Mouse (Mus musculus): ENCODE results near the gene Psmb7. TPM values are rescaled to one million over a fixed set of nuclear protein-coding genes. Genes with fewer than 3 reads are reported as not detected.

Gene Psmb7
- total RNA-seq (2021) = 100 to 1,000 TPM; 256 TPM

- intact Hi-C loops (cut with DNase I) = loop anchor here (5.0 to 10.0 kb wide), 2 partner anchors 98 to 221 kb away; no protein-coding TSS in a partner anchor
- peak; percentile 90 to 95 for DNase-seq (ENCODE audit: extremely low spot score in 1 of 2, low spot score in 2 of 2)
Measured at GRCm38 (mm10) chr2:38643625-38644427, at the start of gene Psmb7. Psmb7 (minus strand) TSS chr2:38644087.

DNA sequence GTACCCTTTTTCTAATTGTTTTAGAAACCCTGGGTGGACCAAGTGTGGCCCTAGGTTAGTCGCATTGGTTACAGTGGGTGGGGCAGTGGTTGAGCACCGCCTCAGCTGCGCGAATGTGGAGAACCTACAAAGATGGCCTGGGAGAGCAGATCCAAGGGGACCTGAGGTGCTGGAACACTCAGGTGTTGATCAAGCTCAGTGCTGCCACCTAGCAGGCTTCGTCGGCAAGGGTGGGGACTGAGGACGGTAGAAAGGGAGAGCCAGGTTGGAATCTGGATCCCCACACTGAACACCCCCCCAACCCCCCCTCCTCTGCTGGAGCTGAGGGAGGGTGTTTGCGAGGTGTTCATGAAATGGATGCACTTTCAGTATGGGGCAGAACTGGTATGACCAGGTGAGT is 47.7 kb upstream of the Psmb7 start:
- DNase-seq (ENCODE audit: extremely low spot score in 1 of 2, low spot score in 2 of 2) = peak in 1 of 2 experiments; percentile 57

DNA sequence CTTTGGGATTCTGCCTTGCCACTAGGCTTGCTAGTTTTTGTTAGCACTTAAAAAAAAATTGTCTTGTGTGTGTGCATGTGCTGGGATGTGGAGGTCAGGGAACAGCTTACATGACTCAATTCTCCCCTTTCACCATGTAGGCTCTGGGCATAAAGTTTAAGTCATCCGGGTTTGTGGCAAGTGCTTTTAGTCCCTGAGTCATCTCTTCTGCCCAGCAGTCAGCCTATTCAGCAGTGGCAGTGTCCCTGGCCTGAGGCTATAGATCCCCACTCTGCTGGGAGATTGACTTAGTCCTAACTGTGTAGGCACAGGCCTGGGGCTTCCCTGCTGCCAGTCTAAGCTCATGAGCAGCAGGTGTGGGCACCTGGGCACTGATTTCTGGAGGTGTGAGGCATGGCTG is 46.0 kb upstream of the Psmb7 start:
- no peak for DNase-seq (ENCODE audit: extremely low spot score in 1 of 2, low spot score in 2 of 2)
- intact Hi-C loops (cut with DNase I) = no loop called here

More for the DNA sequence above, 47.7 kb upstream of the Psmb7 start:
- intact Hi-C loops (cut with DNase I) = no loop called here

- peak in 1 of 2 experiments; percentile 68 for DNase-seq (ENCODE audit: extremely low spot score in 1 of 2, low spot score in 2 of 2)
- intact Hi-C loops (cut with DNase I) = no loop called here
Measured at GRCm38 (mm10) chr2:38688791-38689520, 45.1 kb upstream of the Psmb7 start.

DNA sequence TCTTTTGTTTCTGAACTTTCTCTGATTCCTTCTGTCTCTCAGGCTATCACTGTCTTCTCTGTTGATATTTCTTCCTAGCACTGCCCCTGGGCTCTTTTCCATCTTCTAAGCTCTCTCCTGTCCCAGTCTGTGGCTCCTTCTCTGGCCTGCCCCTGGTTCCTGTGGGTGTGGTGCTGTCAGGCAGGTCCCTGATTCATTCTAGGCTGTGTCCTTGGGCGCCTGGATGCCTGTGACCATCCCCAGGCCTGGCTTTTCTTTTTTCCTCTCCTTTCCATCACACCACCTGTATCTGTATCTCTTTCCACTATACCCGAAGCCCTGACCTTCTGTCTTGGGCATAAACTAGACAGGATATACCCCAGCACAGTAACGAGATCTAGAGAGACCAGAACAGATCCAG is 41.9 kb upstream of the Psmb7 start:
- intact Hi-C loops (cut with DNase I) = no loop called here
- DNase-seq (ENCODE audit: extremely low spot score in 1 of 2, low spot score in 2 of 2) = no peak

- DNase-seq (ENCODE audit: extremely low spot score in 1 of 2, low spot score in 2 of 2) = no peak
- intact Hi-C loops (cut with DNase I) = no loop called here
Measured at GRCm38 (mm10) chr2:38683083-38683482, 39.2 kb upstream of the Psmb7 start.

DNA sequence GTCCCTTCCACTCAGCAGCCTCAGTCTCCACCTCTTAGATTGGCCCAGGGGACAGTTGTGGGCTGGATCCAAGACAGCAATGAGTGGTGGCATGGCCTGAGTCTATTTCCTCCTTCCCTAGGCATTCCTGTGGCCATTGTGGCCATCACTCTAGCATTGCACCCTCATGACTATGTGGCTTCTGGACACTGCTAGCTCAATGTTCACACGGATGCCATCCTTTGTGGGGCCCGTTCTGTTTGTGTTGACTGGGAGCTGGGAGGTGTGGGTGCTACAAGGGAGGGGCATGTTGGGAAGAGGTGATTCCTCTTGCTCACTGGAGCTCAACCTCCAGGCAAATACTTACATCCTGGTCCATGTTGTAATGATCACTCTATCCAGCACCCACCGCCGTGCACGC is 38.3 kb upstream of the Psmb7 start:
- intact Hi-C loops (cut with DNase I) = no loop called here
- no peak for DNase-seq (ENCODE audit: extremely low spot score in 1 of 2, low spot score in 2 of 2)

- intact Hi-C loops (cut with DNase I) = no loop called here
- DNase-seq (ENCODE audit: extremely low spot score in 1 of 2, low spot score in 2 of 2) = no peak
Measured at GRCm38 (mm10) chr2:38678947-38679346, 35.1 kb upstream of the Psmb7 start.

DNA sequence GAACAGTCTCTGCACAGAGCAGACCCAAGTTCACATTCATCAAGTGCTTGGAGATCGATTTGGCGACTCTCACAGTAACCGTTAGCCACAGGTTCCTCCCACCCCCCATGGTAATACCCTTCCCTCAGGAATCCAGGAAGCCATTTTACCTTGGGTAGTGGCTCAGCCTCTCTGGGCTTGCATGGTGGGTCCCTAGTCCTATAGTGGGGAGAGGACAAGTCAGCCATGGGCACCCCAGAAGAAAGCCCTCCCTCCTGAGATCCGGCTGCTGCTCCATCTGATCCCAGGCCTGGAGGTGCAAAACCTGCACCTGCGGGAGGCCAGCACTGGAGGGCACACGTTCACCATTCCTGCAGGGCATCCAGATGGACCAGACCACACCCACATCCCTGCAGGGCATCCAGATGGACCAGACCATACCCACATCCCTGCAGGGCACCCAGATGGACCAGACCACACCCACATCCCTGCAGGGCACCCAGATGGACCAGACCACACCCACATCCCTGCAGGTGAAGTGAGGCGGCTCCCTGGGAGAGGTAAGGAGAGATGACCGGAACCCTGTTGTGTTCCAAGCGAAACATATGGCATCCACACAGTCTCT is 31.6 kb upstream of the Psmb7 start:
- intact Hi-C loops (cut with DNase I) = no loop called here

DNA sequence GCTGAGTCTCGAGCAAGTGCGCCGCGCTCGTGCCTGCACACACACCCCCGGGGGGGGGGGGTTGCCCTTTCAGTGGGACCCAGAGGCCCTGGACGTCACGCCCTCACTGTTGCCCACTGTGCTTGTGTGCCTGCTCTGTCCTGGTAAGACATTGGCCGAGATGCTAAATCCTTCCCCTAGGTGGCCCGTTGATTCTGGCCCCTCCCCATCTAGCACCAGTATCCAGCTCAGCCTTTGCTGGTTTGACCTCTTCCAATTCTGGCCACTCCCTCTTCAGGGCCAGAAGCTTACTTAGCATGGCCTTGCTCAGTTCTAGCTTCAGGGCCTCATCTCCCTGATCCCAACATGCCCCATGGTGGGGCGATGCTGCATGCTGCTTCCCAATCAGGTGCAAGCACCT is 28.6 kb upstream of the Psmb7 start:
- DNase-seq (ENCODE audit: extremely low spot score in 1 of 2, low spot score in 2 of 2) = no peak
- intact Hi-C loops (cut with DNase I) = no loop called here

More for the DNA sequence above, 31.6 kb upstream of the Psmb7 start:
- no peak for DNase-seq (ENCODE audit: extremely low spot score in 1 of 2, low spot score in 2 of 2)

GRCm38 (mm10) chr2:38668802-38669580 is 25.1 kb upstream of the Psmb7 start:
- DNase-seq (ENCODE audit: extremely low spot score in 1 of 2, low spot score in 2 of 2) = no peak

GRCm38 (mm10) chr2:38661398-38661797 is 17.5 kb upstream of the Psmb7 start:
- DNase-seq (ENCODE audit: extremely low spot score in 1 of 2, low spot score in 2 of 2) = no peak
- intact Hi-C loops (cut with DNase I) = no loop called here

More at GRCm38 (mm10) chr2:38668802-38669580, 25.1 kb upstream of the Psmb7 start:
- intact Hi-C loops (cut with DNase I) = no loop called here

DNA sequence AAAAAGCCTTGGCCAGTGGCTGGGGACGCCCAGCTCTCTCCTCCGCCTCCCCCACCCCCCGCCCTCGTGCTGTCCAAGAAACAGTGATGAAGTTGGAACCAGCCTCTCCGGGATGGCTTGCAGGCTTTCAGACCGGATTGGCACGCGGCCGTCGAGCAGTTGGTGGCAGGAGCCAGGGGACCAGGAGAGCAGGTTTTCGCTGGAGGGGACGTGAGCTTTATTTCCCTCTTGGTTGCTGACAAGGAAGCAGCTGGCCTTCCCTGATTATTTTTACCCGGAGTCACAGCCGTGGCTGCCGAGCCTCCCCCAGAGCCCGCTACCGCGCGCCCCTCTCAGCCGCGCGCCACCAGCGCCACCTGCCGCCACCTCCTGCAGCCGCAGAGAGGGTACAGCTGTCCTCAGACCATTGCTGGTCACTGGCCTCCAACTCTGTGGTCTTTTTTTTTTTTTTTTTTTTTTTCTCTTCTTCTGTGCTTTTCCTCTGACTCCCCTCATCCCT is 14.5 kb upstream of the Psmb7 start:
- intact Hi-C loops (cut with DNase I) = no loop called here

DNA sequence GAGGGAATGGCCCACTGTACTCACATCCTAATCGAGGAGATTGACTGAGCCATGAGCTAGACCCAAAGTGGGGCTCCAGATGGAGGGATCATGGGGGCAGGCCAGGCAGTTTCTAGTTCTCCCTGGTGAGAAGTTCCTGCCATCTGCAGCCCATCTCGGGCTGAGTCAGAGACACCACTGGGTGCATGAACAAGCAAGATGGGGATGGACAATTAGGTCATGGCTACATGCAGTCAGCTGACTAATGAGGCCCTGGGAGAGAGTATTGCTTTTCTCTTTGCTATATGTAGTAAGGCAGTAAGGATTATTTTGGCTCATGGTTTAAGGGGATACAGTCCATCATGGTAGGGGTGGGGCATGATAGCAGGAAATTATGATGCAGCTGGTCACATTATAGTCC is 9.8 kb upstream of the Psmb7 start:
- DNase-seq (ENCODE audit: extremely low spot score in 1 of 2, low spot score in 2 of 2) = no peak
- intact Hi-C loops (cut with DNase I) = no loop called here

More for the DNA sequence above, 14.5 kb upstream of the Psmb7 start:
- DNase-seq (ENCODE audit: extremely low spot score in 1 of 2, low spot score in 2 of 2) = peak; percentile 54 to 89

DNA sequence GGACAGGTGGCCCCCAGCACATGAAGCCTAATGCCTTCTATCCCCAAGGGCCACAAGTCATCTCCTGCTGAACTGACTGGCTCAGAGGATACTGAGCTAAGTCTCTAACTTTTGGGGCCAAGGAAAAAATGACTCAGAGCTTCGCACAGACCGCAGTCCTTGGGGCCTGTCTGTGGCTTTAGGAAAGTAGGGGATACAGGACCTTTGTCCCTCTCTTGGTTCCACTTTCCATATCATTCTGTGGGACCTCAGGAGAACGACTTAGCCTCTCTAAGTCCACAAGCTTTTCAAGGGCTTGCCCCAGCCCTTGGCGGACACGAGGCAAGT is 9.4 kb upstream of the Psmb7 start:
- intact Hi-C loops (cut with DNase I) = no loop called here
- no peak for DNase-seq (ENCODE audit: extremely low spot score in 1 of 2, low spot score in 2 of 2)

GRCm38 (mm10) chr2:38652565-38653292 is 8.8 kb upstream of the Psmb7 start:
- intact Hi-C loops (cut with DNase I) = no loop called here
- peak in 1 of 2 experiments; percentile 66 for DNase-seq (ENCODE audit: extremely low spot score in 1 of 2, low spot score in 2 of 2)

DNA sequence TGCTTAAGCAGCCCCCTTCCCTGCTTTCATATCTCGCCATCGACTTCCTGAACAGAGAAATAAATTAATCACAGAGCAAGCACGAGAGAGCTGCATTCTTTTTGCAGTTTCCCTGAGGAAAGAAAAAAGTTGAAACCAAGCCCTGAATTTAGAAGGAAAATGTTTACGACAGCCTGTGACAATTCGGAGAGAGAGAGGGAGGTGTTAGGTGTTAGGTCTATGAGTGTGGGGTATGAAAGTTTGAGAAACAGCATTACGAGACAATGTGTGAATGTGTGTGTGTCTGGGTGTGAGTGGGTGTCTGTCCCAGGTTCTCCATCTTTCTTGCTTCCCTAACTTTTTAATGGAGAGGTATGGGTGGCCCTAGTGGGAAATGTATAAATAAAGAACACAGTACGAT is 8.2 kb upstream of the Psmb7 start:
- DNase-seq (ENCODE audit: extremely low spot score in 1 of 2, low spot score in 2 of 2) = no peak
- intact Hi-C loops (cut with DNase I) = no loop called here

DNA sequence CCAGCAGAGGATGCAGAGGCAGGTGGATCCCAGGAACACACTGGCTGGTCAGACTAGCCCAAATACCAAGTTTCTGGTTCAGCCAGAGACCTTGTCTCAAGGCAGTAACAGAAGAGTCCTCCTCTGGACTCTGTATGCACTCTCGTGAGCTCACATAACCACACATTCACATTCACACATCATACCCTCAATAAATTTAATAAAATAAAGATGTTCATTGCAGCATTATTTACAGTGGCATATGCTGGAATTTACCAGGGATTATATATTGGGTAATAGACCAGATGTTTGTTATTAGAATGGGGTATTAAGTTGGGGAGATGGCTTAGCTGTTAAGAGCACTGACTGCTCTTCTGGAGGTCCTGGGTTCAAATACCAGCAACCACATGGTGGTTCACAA is 6.5 kb upstream of the Psmb7 start:
- DNase-seq (ENCODE audit: extremely low spot score in 1 of 2, low spot score in 2 of 2) = no peak
- intact Hi-C loops (cut with DNase I) = no loop called here

All from left cerebral cortex, postnatal 10 days (tissue).